Mouse (Mus musculus): ENCODE results near the gene Pla2g15. TPM values are rescaled to one million over a fixed set of nuclear protein-coding genes. Genes with fewer than 3 reads are reported as not detected.
"Not testable (repeated sequence)": the region's sequence is repeated elsewhere in the genome, so short reads cannot be mapped to it uniquely, and the experiment has no call there.

The Pla2g15 gene
- polyA plus RNA-seq, 1 experiment = 23.4 TPM

DNA sequence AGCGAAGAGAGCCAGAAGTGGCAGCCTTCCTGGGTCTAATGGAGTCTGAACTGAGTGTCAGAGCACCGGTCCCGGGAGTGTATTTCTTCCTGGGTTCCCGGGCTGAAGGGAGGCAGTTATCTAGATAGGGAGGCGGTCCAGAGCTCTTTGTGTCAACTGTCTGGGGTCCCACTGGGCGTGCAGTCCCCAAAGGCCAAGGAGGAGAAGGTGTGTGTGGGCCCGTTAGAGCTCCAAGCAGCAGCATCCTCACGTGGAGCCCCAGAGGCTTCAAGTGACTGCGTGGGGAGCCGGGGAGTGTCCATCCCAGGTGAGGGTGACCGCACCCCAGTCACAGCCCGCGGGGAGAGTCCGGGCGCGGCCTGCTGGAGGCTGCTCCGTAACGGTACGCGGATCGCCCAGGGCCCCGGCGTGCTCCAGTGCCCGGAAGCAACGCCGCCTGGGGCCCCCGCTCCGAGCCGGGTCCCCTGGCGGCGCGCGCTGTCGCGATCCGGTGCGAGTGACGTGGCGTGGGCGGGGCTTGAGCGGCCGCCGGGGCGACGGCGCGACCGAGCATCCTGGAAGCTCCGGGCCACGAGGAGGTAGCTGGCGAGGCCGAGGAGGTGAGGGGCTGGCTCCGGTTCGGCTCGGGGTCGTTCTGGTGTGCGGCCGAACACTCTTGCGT, 18.3 kb downstream of the Pla2g15 start, which contains the start of gene Slc7a6:
Slc7a6 (plus strand) TSS at position 502 of the 661 bp plus-strand sequence.
- DNase-seq (ENCODE audit: low read depth) = no peak

DNA sequence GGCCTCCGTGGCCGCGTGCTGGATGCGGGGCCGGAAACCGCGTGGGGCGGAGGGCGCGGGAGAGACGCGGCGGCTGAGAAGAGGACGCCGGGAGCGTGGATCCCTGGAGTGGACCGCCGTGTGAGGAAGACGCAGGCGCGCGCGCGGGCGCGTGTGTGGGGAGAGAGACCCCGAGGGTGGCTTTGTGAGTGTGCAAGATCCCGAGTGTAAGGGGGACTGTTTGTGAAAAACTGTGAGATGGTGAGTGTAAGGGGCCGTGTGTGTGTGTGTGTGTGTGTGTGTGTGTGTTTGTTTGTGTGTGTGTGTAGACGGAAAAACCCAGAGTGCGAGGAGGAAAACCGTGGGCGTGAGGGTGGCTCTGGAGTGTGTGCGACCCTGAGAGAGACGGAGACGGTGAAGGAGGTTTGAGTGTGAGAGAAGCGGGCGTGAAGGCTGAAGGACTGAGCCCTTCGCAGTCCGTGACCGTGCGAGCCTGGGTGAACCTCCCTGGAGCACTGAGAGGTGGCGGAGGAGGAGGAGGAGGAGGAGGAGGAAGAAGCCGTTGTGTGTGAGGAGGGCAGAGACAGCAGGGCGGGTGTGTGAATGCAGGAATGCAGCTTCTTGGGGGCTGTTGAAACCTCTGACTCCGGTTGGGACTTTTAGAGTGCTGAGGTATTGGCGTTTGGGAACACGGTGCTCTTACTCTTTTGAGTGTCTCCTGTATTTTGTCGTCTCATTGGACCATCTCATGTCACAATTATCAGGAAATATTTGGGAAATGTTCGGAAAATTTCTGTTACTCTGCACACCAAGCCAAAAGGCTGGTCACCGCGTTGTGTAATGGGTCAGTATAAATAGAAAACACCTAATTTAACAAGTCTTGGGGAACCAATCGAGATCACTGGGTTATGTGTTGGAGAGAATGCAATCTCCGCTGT, 19.1 kb downstream of the Pla2g15 start:
- no peak for DNase-seq (ENCODE audit: low read depth)

DNA sequence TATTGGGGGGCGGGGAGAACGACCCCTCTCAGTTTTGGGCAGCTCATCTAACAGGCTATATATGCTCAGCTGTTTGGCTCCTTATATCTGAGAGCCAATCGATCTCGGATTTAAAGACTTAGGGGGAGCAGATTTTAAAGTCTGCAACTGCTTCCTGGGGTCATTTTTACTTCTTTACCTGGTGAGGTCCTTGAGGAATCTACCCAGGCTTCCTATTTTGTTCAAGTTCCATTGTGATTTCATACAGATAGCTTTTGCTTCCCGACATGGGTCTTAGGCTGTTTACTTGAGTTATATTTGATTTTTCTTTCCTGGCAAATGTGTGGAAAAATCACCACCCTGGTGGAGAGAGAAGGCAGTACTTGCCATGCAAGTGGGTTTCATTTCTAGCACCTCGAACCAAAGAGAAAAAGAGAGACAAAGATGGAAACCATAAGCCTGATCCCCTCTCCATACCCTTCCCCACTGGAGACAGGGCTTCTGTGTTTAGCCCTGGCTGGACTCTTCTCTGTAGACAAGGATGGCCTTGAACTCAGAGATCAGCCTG, 19.8 kb downstream of the Pla2g15 start:
- no peak for DNase-seq (ENCODE audit: low read depth)

DNA sequence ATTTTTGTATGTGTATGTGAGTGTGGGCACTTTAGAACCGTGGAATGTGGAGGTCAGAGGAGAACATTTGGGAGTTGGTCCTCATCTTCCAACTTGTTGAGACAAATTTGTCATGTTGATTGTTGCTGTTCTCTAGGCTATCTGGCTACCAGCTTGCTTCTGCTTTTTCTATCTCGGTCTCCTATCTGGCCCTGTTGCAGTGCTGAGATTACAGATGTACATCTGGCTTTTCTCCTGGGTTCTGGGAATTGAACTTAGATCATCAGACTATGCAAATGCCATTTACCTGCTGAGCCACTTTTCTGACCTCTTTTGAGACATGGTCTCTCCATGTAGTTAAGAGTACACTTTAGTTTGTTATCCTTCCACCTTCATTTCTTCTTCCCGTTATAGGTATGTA, 23.4 kb downstream of the Pla2g15 start:
- DNase-seq (ENCODE audit: low read depth) = no peak

DNA sequence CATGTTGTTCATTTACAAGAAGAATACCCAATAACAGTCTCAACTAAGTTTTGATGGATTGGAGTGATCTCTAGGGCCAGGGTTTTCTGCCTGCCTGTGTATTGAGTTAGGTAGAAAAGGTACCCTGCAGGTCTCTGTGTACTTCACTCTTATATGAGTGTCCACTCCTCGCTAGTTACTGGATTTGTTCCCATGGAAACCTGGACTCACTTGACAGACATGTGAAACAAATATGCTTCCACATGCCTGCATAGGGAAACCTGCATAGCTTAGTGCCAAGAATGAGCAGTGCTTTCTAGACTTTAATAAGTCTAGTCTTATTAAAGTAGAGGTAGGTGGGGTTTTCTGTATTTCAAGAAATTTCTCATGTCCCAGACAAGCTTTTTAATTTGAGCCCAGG, 26.7 kb downstream of the Pla2g15 start:
- no peak for DNase-seq (ENCODE audit: low read depth)

DNA sequence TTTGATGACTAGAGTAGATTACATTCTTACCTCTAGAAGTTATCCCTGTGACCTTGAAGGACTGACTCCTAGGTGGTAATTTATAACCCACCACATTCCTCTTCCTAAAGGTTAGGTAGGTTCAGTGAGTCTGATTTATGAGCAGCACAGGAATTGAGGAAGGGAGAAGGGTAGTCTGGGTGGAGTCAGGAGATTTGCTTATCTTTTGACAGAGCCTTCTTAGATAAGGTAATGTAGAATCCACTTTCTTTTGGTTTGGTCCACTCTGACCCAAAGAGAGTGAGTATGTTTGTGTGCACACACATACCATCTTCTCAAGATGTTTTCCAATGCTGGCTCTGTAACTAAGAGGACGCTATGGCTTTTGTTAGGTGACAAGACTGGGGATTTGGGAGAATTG, 27.4 kb downstream of the Pla2g15 start:
- no peak for DNase-seq (ENCODE audit: low read depth)

DNA sequence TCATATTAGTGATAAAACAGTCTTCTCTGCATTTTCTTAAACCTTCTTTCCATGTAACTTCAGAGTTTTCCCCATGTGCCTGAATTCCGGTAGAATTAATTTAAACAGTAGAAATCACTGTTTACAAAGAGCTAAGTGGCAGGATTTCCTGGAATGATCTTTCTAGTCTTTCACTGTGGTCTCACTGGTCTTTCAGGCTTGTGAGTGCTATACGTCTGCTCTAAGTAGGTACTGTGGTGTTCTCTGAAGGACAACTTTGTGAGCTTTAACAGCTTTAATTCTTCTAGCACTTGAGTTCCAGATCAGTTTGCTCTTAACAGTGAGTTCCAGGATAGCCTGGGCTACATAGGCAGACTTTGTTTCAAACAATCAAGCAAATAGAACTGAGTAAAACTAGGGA, 28.2 kb downstream of the Pla2g15 start:
- no peak for DNase-seq (ENCODE audit: low read depth)

DNA sequence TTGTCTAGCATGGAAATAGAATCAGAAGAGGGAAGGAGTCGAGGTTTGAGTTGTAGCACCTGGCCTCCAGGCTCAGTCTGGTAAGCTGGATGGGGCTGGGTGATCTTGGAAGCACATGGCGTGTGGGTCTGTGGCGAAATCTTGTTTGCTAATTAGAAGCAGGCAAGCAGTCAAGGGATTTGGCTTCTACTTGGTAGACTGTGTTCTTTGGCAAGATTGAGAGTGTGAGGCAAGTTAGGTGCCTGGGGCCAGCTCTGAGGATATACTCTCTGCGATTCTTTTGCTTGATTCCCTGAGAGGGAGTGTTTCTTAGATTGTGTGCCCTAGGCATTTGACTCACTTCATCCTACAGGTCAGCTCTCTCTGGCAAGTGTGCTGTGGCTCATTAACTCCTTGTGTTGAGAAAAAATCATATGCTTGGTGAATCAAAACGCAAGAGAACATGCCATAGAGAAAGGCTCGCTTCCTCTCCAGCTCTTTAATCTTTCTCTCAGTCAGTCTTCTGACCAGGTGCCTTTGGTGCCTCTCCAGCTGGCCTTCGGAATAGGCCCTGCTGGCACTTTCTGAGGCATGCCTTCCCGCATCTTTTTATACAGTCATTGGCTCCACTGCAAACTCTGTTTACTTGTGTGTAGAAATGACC, 35.5 kb downstream of the Pla2g15 start:
- DNase-seq (ENCODE audit: low read depth) = peak; percentile 99

DNA sequence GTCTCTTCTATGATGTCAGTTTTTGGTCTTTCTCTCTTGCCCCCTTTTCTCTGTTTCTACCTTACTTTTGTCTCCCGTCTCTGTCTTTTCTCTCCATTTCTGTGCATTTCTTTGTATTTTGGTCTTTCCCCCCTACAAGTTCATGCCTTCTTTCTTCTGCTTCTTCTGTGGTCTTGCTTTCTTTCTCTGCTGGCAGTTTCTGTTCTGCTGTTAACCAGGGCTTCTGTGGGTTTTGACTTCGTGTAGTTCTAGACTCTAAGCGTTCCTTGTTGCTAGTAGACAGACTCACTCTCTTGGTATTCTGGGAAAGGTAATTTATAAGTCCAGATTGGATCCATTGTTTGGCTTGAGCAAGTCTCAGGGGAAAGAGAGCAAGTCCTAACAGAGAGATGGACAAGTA, 36.2 kb downstream of the Pla2g15 start:
- DNase-seq (ENCODE audit: low read depth) = no peak

DNA sequence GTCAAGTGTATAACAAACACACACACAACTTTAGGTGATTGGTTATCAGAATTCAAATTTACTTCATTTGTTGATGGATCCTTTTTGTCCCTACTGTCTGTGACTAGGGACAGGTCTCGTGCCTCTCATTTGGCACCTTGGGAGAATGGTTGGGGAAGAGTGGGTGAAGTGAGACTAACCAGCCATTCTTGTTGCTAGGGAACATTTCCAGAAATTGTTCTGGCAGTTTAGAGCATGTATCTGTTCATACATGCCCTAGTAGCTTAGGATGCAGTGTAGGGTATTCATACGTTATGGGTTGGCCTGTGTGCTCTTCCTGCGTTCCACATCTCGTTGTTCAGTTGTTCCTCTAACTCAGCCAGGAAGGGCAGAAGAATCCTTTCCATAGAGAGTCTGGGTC, 39.0 kb downstream of the Pla2g15 start:
- DNase-seq (ENCODE audit: low read depth) = no peak

DNA sequence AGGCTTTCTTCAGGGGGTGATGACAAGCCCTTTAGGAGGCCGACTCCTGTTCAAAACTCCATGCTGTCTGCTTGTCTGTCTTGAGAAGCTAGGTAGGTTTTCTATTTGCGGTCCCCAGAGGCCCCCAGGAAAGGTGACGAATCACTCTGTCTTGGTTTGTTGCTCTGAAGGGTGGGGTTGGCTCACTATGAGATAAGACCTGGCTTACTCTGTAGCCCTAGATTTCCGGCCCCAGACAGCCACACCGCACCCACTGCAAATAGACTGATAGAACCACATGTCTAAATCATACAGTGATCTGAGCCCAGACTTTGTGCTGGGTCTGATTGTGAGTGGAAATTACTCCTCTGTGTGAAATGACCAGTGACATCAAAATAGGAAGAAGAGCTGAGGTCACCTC, 41.4 kb downstream of the Pla2g15 start:
- DNase-seq (ENCODE audit: low read depth) = no peak

DNA sequence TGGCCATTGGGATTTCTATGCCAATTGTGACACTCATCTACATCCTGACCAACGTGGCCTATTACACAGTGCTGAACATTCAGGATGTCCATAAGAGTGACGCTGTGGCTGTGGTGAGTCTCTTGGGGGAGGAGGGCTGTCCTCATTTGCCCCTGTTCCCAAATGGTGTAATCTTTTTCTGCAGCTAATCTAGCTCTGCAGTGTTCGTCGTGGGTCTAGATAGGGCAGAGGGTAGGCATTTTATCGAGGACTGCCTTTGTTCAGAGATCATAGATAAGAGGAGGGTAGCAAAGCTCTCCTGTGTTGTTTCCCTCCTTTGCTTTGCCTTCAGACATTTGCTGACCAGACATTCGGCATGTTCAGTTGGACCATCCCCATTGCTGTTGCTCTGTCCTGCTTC, 43.0 kb downstream of the Pla2g15 start:
- no peak for DNase-seq (ENCODE audit: low read depth)

DNA sequence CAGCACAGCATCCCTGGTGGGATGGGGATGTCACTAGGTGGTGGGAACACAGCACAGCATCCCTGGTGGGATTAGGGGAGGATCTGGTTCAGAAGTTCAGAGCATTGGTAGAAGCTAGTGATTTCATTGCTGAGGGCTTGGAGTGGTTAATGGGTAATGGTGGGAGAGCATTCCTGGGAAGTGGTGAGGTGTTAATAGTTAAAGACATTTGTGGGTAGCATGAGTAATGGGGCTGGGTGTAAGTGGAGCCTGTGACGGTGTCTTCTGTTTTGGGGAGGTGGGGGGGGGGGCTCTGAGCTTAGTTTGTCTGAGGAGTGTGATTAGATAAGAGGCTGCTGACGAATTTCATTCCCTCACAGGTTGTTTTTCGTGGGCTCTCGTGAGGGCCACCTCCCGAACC, 43.9 kb downstream of the Pla2g15 start:
- no peak for DNase-seq (ENCODE audit: low read depth)

DNA sequence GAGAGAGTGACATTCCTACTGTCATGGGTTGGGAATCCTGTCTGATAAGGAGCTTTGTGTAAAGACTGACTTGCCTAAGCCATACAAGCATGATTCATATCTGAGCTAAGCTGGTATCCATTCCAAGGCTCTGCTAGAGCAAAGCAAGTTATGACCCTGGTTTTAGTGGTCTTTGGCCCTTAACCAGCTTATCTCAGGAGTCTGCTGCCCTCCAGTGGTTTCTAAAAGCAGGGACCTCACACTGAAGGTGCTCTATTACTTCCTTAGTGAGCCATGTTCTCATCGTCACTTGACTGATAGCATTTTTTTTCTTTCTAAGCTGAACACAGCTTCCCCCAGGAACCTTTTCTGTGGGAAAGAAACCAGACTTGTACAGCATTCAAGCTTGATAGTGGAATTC, 48.5 kb downstream of the Pla2g15 start:
- DNase-seq (ENCODE audit: low read depth) = no peak

DNA sequence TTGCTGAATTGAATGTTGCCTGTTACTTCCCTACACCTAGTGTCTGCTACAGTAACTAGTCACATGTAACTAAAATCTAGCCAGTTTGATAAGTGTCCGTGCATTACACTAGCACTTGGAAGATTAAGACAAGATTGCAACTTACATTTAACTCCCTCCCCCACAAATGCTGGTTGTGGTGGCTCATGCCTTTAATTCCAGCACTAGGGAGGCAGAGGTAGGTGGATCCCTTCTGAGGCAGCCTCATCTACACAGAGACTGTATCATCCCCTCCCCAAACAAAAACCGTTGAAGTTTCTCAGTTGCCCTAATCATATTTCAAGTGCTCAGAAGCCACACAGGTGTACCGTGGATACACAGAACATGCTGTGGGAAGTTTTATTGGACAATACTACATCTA, 49.4 kb downstream of the Pla2g15 start:
- not testable (repeated sequence) for DNase-seq (ENCODE audit: low read depth)

DNA sequence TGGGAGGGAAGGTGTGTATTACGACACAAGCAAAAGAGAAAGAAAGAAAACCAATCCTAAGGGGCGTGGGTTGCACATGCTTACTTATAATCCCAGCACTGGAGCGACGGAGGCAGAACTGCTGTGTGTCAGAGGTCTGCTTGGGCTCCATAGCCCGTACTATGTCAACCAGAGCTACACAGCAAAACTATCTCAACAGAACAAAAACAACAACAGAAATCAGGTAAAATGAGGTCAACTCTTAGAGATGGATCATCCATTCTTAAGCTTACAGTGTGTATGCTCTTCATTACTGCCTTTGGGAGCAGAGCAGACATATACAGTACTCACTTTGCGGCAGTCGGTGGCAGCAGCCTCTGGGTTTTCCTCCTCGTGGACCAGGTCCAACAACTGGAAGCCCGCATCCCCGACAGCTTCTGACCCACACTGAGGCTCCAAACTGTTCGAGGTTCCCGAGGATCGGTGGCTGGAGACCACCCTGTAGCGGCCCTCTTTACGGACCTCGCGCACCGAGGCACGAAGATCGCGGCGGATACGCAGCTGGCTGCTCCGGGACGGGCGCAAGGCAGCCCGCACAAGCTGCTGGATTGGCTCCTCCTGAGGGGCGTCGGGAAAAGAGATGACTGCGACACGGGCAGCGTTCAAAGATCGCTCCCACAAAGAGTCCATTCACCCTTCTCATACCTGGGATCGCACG, 60.0 kb downstream of the Pla2g15 start:
- DNase-seq (ENCODE audit: low read depth) = no peak

DNA sequence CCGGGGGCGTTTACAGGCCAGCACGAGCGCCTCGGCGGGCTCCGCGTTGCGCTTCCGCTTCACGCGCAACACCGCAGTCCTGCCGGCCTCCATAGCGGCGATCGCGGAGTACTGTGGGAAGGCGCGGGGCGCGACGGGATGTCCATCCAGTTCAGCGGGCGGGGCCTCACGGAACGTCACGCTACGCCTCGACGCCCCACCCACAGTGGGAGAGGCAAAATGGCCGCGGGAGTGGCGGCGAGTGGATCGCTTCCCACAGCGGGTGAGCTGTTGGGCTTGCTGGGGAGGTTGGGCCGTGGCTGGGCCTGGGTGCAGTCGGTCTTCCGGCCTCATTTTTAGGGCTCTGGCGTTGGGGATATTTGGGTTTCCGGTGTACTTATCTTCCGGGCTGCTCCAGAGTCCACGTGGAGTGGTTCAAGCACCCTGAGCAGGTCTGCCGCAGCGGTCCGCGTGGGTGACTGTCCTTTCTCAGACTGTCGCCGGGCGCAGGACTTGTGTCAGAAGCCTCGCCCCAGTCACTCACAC, 60.7 kb downstream of the Pla2g15 start, which contains the start of the genes Slc7a6os and Prmt7:
Slc7a6os (minus strand) TSS at position 115 of the 525 bp plus-strand sequence.
Prmt7 (plus strand) TSS at position 116 of the 525 bp plus-strand sequence.
- no peak for DNase-seq (ENCODE audit: low read depth)

DNA sequence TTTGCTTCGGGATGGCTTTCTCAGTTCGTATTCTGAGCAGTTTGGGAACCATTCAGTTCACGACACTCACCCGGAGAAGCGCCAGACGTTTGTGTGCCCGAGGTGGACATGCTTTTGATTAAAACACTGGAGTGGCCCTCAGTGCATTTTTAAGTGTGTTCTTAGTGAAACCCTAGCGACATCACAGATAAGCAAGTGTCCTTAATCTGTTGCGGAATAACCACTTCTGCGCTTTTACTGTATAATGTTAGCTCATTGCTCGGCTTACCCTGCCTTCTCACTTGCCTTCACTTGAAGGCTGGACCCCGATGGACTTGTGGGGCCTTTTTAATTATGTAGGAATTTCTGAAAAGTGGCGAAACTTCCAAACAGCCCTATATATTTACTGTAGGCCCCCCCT, 61.2 kb downstream of the Pla2g15 start:
- DNase-seq (ENCODE audit: low read depth) = no peak

DNA sequence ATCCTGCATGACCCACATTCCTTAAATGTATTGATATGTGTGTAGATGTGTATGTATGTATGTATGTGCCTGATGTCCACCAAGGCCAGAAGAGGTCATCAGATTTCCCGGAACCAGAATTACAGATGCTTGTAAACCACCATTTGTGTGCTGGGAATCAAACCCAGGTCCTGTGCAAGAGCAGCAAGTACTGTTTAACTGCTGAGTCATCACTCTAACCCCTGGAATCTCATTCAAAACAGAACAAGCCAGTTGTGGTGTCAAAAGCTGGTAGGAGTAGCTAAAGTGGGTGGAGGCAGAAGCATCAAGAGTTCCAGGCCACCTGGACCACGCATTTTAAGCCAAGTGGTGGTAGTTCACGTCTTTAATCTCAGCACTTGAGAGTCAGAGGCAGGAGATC, 63.8 kb downstream of the Pla2g15 start:
- no peak for DNase-seq (ENCODE audit: low read depth)

Data from gonadal fat pad, adult 2 months (tissue).